Mouse (Mus musculus): ENCODE results near the gene Gm14548. TPM values are rescaled to one million over a fixed set of nuclear protein-coding genes. Genes with fewer than 3 reads are reported as not detected.
"Not testable (repeated sequence)": the region's sequence is repeated elsewhere in the genome, so short reads cannot be mapped to it uniquely, and the experiment has no call there.

Gm14548 gene
- total RNA-seq (2015; ENCODE audit: low replicate concordance) (0.84 and 7.9 TPM in 2 replicates), total RNA-seq (2017; ENCODE audit: low replicate concordance) (3.5 TPM in 1 of 2 replicates, not detected in the other)

DNA sequence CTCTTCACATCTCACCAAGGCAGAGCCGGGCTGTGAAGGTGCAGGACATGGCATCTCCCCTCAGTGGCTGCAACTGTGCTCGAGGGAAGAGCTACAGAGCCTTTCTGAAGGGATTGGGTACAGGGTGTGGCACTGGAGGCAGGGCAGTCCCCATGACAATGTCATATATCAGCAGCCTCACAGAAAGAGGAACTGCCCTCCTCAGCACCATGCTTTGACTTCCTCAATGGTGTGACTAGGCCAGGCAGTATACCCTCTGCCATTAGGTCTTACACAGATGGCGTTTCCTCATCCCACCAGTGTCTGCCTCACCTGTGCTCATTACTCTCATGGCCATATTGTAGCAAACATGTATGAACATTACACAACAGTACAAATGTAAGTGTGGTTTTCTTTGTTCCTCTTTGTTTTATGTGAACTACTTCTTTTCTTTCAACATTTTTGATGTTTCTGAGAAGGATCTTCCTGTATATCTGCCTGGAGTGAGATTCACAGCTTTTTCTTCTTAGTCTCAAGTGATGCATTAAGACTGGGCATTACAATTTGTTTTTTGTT is at the start of gene Gm14548:
Gene Gm14548 (minus strand): TSS at position 85 of the 555 bp plus-strand sequence.
- not testable (repeated sequence) for ATAC-seq (replicated peaks; ENCODE audit: low FRiP score, poor library complexity, severe bottlenecking)

DNA sequence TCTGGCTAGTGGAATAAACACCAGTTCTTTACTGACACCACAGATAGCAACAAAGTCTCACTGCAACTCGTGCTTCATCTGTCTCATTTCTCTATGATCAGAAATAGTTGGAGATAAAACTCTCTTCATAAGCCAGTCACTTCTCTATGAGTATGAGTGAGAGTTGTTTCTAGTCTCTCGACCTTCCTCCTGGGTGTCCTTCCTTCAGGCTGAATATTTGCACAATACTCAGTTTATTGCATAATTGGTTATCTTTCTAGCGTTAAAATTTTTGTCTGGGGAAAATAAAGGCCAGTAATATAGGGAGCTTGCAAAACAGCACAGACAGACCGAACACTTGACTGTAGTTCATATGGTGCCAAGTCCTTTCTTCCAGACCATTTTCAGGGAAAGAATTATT is 48.2 kb upstream of the Gm14548 start:
- no peak for ATAC-seq (replicated peaks; ENCODE audit: low FRiP score, poor library complexity, severe bottlenecking)

DNA sequence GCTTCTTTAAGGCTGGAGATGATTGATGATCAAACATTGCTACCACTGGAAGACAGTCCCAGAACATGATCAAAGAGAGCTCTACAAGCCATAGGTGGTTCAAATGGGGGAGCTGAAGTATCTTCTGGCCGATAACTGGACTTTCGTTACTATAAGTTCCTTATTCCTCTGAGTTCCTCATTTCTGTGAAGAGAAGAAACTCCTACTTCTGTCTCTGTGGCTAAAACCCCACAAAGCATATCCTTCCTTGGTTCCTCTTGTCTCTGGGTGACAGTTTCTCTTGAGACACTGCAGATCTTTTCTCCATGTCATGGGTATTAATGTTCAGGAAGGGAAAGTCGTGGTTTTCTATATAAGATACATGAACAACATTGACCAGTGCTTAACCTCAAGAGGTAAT is 43.0 kb upstream of the Gm14548 start:
- no peak for ATAC-seq (replicated peaks; ENCODE audit: low FRiP score, poor library complexity, severe bottlenecking)

DNA sequence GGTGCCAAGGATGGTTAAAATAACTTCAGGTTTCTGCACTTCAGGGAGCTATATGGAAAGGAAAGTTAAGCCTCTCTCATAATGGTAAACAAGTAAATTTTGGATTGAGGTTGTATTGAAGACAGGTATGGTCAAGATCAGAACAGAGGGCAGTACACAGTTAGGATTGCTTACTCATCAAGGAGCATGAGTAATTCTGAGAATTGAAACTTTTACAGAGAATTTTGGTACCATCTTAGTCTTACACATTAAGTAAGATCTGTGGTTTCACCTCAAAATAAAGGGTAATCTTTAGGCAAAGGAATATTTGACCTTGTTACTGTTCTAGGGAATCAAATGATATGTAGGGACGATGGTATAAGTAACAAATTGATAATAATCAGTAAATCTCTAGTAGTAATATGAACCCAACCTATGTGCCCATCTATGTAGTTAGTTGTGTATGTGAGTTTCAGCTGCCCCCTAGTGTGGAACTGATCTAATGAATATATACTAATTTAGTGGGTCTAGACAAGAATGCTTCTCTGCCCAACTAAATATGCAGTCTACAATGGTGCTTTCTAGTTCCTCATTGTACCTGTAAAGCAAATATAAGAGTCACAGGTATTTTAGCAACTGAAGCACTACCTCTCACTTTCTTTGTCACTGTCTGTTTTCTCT is 42.1 kb upstream of the Gm14548 start:
- ATAC-seq (replicated peaks; ENCODE audit: low FRiP score, poor library complexity, severe bottlenecking), result no peak

DNA sequence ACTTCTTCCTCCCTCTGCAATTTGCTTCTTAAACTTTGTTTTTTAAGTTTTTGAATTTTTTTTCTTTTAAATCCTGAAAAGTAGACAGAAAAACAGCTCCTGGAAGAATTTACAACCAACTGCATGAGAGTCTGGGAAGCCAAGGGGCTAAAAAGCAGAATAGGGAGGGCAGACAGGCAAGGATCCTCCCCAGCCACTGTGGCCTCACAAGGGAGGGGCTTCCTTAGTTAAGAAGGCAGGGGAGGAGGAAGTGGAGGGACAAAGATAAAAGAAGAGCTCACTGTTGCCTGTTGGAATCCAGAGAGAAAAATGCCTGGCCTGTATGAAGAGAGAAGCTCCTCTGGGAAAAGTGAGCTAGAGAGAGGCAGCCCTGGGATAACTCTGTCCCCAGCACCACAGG is 37.6 kb upstream of the Gm14548 start:
- ATAC-seq (replicated peaks; ENCODE audit: low FRiP score, poor library complexity, severe bottlenecking), result not testable (repeated sequence)

DNA sequence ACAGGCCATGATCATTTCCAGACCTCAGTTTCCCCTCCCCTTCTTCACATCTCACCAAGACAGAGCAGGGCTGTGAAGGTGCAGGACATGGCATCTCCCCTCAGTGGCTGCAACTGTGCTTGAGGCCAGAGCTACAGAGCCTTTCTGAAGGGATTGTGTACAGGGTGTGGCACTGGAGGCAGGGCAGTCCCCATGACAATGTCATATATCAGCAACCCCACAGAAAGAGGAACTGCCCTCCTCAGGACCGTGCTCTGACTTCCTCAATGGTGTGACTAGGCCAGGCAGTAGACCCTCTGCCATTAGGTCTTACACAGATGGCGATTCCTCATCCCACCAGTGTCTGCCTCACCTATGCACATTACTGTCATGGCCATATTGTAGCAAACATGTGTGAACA is 17.5 kb upstream of the Gm14548 start, which contains the start of gene Lilra6:
Gene Lilra6 (minus strand): TSS at position 117 of the 400 bp plus-strand sequence.
- not testable (repeated sequence) for ATAC-seq (replicated peaks; ENCODE audit: low FRiP score, poor library complexity, severe bottlenecking)

DNA sequence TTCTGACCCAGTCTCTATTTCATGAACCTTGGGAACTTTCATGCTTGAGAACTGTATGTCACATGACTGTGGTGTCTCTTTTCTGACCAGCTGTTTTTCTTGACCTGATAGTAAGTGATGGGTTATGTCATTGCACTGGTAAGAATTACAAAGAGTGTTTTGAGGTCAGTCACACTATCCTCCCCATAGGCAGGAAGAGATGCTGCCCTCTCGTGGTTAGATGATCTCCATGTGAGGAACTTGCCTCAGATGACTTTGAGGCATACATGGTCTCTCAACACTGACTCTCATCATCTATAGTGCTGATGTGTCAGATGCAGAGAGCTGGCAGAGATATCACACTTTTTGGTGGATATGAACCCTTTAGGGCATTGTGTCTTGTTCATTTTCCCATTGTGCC is 5.8 kb upstream of the Gm14548 start:
- no peak for ATAC-seq (replicated peaks; ENCODE audit: low FRiP score, poor library complexity, severe bottlenecking)

DNA sequence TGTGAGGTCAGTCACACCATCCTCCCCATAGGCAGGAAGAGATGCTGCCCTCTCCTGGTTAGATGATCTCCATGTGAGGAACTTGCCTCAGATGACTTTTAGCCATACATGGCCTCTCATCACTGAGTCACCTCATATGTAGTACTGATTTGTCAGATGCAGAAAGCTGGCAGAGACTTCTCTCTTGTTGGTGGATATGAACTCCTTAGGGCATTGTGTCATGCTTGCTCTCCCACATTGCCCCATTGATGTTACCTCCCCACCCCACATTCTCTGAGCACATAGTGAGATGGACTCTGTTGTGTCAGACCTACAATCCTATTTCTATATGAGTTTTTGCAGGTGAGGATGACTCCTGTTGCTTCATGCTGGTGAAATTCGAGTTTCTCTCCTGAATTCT is 22.9 kb downstream of the Gm14548 start:
- ATAC-seq (replicated peaks; ENCODE audit: low FRiP score, poor library complexity, severe bottlenecking), result not testable (repeated sequence)

DNA sequence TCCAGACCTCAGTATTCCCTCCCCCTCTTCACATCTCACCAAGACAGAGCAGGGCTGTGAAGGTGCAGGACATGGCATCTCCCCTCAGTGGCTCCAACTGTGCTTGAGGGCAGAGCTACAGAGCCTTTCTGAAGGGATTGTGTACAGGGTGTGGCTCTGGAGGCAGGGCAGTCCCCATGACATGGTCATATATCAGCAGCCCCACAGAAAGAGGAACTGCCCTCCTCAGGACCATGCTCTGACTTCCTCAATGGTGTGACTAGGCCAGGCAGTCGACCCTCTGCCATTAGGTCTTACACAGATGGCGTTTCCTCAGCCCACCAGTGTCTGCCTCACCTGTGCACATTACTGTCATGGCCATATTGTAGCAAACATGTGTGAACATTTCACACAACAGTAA is 53.0 kb downstream of the Gm14548 start, which contains the start of gene Pira2:
Gene Pira2 (minus strand): TSS at position 101 of the 400 bp plus-strand sequence.
- not testable (repeated sequence) for ATAC-seq (replicated peaks; ENCODE audit: low FRiP score, poor library complexity, severe bottlenecking)

DNA sequence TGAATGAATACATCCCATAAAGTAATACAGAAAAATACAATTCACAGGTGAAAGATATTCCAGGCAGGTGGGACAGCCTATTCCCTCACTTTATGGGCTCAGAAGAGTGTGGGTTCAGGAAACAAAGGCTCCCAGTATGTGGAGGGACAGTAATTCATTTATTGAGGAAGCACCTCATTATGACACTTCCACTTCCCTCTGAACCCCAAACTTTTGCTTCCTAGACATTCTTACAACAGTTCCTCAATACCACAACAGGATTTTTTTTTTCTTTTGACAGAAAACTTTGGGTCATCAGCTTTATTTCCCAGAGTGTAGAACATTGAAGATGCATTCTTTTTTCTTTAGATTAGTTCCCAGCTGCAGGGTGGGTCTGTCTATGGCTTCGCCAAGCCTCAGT is 60.1 kb downstream of the Gm14548 start:
- ATAC-seq (replicated peaks; ENCODE audit: low FRiP score, poor library complexity, severe bottlenecking), result not testable (repeated sequence)

Other genes with a start within 250 kb of the Gm14548 start
- gene Leng1, start 232.3 kb downstream of the Gm14548 start, total RNA-seq (2015; ENCODE audit: low replicate concordance), result 2.5 and 8.8 TPM in 2 replicates
- gene Leng1, start 232.3 kb downstream of the Gm14548 start, total RNA-seq (2017; ENCODE audit: low replicate concordance), result 2.7 and 3.0 TPM in 2 replicates
- 6.7 TPM in 1 of 2 replicates, not detected in the other for gene Tmc4, start 220.6 kb downstream of the Gm14548 start, total RNA-seq (2015; ENCODE audit: low replicate concordance)
- 0.77 TPM in 1 of 2 replicates, not detected in the other for gene Tmc4, start 220.6 kb downstream of the Gm14548 start, total RNA-seq (2017; ENCODE audit: low replicate concordance)
- 1.7 TPM in 1 of 2 replicates, not detected in the other for gene Tsen34, start 205.3 kb downstream of the Gm14548 start, total RNA-seq (2015; ENCODE audit: low replicate concordance)
- gene Tsen34, start 205.3 kb downstream of the Gm14548 start, total RNA-seq (2017; ENCODE audit: low replicate concordance), result 3.0 and 3.1 TPM in 2 replicates
- 17.7 and 29.3 TPM in 2 replicates for gene Mboat7, start 204.6 kb downstream of the Gm14548 start, total RNA-seq (2015; ENCODE audit: low replicate concordance)
- 1.0 and 6.4 TPM in 2 replicates for gene Mboat7, start 204.6 kb downstream of the Gm14548 start, total RNA-seq (2017; ENCODE audit: low replicate concordance)
- 482 and 547 TPM in 2 replicates for gene Rps9, start 194.1 kb downstream of the Gm14548 start, total RNA-seq (2015; ENCODE audit: low replicate concordance)
- gene Rps9, start 194.1 kb downstream of the Gm14548 start, total RNA-seq (2017; ENCODE audit: low replicate concordance), result 300 and 652 TPM in 2 replicates
- 27.7 and 27.8 TPM in 2 replicates for gene Pirb, start 177.7 kb downstream of the Gm14548 start, total RNA-seq (2015; ENCODE audit: low replicate concordance)
- 4.8 and 6.4 TPM in 2 replicates for gene Pirb, start 177.7 kb downstream of the Gm14548 start, total RNA-seq (2017; ENCODE audit: low replicate concordance)
- gene Gm15448, start 72.4 kb downstream of the Gm14548 start, total RNA-seq (2015; ENCODE audit: low replicate concordance), result not detected in 2 replicates
- gene Gm15448, start 72.4 kb downstream of the Gm14548 start, total RNA-seq (2017; ENCODE audit: low replicate concordance), result 1.5 and 2.6 TPM in 2 replicates
- gene Pira2, start 53.1 kb downstream of the Gm14548 start, total RNA-seq (2015; ENCODE audit: low replicate concordance), result 3.2 and 13.4 TPM in 2 replicates
- gene Pira2, start 53.1 kb downstream of the Gm14548 start, total RNA-seq (2017; ENCODE audit: low replicate concordance), result 1.8 and 6.2 TPM in 2 replicates
- gene Lilra6, start 17.4 kb upstream of the Gm14548 start, total RNA-seq (2015; ENCODE audit: low replicate concordance), result 3.6 and 10.5 TPM in 2 replicates
- 2.2 and 5.9 TPM in 2 replicates for gene Lilra6, start 17.4 kb upstream of the Gm14548 start, total RNA-seq (2017; ENCODE audit: low replicate concordance)
- 10.5 and 12.6 TPM in 2 replicates for gene Lair1, start 165.1 kb upstream of the Gm14548 start, total RNA-seq (2015; ENCODE audit: low replicate concordance)
- 10.3 and 11.6 TPM in 2 replicates for gene Lair1, start 165.1 kb upstream of the Gm14548 start, total RNA-seq (2017; ENCODE audit: low replicate concordance)
- gene Ttyh1, start 221.3 kb upstream of the Gm14548 start, total RNA-seq (2015; ENCODE audit: low replicate concordance), result not detected in 2 replicates
- under 0.01 TPM in 1 of 2 replicates, not detected in the other for gene Ttyh1, start 221.3 kb upstream of the Gm14548 start, total RNA-seq (2017; ENCODE audit: low replicate concordance)
- gene Leng8, start 238.9 kb upstream of the Gm14548 start, total RNA-seq (2015; ENCODE audit: low replicate concordance), result 104 and 111 TPM in 2 replicates
- 106 and 112 TPM in 2 replicates for gene Leng8, start 238.9 kb upstream of the Gm14548 start, total RNA-seq (2017; ENCODE audit: low replicate concordance)